Mouse (Mus musculus): ENCODE results near the gene Mov10l1. TPM values are rescaled to one million over a fixed set of nuclear protein-coding genes. Genes with fewer than 3 reads are reported as not detected.

Gene Mov10l1
- total RNA-seq, 1 experiment: 34.4 TPM

GRCm38 (mm10) chr15:88972300-88972699 lies 10.4 kb upstream of the Mov10l1 start:
- no peak for TF ChIP-seq ZNF384 (IDR thresholded peaks at IDR 0.05; ENCODE audit: low read depth, low read length)
- in situ Hi-C loops (cut with MboI; ENCODE audit: low sequenced_read_pairs in 2 of 2, unreplicated experiment in 2 of 2): no loop called here
- Histone ChIP-seq H3K4me3 (ENCODE audit: insufficient read depth in 1 of 2, low read depth in 1 of 2, low read length in 2 of 2, poor library complexity in 1 of 2, severe bottlenecking in 1 of 2) (no peak overlapping the region), H3K4me1 (ENCODE audit: control insufficient read depth in 2 of 2, insufficient read depth in 2 of 2, low read length in 2 of 2, poor library complexity in 1 of 2) (no peaks in the 10 kb centered on the region), H3K9ac (ENCODE audit: insufficient read depth, low read depth, low read length, poor library complexity, severe bottlenecking) (no peak overlapping the region), H3K27ac (ENCODE audit: insufficient read depth, low read depth, low read length, poor library complexity, severe bottlenecking) (no peak overlapping the region), H3K9me3 (ENCODE audit: control insufficient read depth, insufficient read depth, low read depth, low read length) (no peaks in the 10 kb centered on the region), H3K36me3 (ENCODE audit: control insufficient read depth, insufficient read depth, low read length, poor library complexity, severe bottlenecking) (no peaks in the 10 kb centered on the region)
- no peak for DNase-seq (ENCODE audit: low read depth, low spot score)

- TF ChIP-seq ZNF384 (IDR thresholded peaks at IDR 0.05; ENCODE audit: low read depth, low read length) (no peak), CHD2 (IDR thresholded peaks at IDR 0.05; ENCODE audit: low read depth, low read length) (no peak), HCFC1 (IDR thresholded peaks at IDR 0.05; ENCODE audit: borderline replicate concordance, insufficient read depth, low read length) (no peak), MAFK (IDR thresholded peaks at IDR 0.05; ENCODE audit: insufficient read depth, low read depth, low read length) (no peak), ZC3H11A (IDR thresholded peaks at IDR 0.05; ENCODE audit: borderline replicate concordance, low read depth, low read length) (no peak)
- no peak within 1 kb of the TSS for H3K9ac ChIP-seq (ENCODE audit: insufficient read depth, low read depth, low read length, poor library complexity, severe bottlenecking)
- no peak within 1 kb of the TSS for H3K27ac ChIP-seq (ENCODE audit: insufficient read depth, low read depth, low read length, poor library complexity, severe bottlenecking)
- no peaks in the 10 kb centered on the region for H3K9me3 ChIP-seq (ENCODE audit: control insufficient read depth, insufficient read depth, low read depth, low read length)
- no peaks in the 10 kb centered on the region for H3K36me3 ChIP-seq (ENCODE audit: control insufficient read depth, insufficient read depth, low read length, poor library complexity, severe bottlenecking)
- in situ Hi-C loops (cut with MboI; ENCODE audit: low sequenced_read_pairs in 2 of 2, unreplicated experiment in 2 of 2): no loop called here
- no peak for DNase-seq (ENCODE audit: low read depth, low spot score)
- H3K4me1 ChIP-seq (ENCODE audit: control insufficient read depth in 2 of 2, insufficient read depth in 2 of 2, low read length in 2 of 2, poor library complexity in 1 of 2): no peaks in the 10 kb centered on the region
- H3K4me3 ChIP-seq (ENCODE audit: insufficient read depth in 1 of 2, low read depth in 1 of 2, low read length in 2 of 2, poor library complexity in 1 of 2, severe bottlenecking in 1 of 2): no peak within 1 kb of the TSS
Measured at GRCm38 (mm10) chr15:88978281-88979137, 4.2 kb upstream of the Mov10l1 start, which contains the start of gene Mlc1. Mlc1 (minus strand) TSS chr15:88979007.

GRCm38 (mm10) chr15:88979138-88979446 lies 3.6 kb upstream of the Mov10l1 start:
- DNase-seq (ENCODE audit: low read depth, low spot score): no peak
- Histone ChIP-seq H3K4me3 (ENCODE audit: insufficient read depth in 1 of 2, low read depth in 1 of 2, low read length in 2 of 2, poor library complexity in 1 of 2, severe bottlenecking in 1 of 2) (no peak overlapping the region), H3K27ac (ENCODE audit: insufficient read depth, low read depth, low read length, poor library complexity, severe bottlenecking) (no peak overlapping the region), H3K36me3 (ENCODE audit: control insufficient read depth, insufficient read depth, low read length, poor library complexity, severe bottlenecking) (no peaks in the 10 kb centered on the region), H3K9ac (ENCODE audit: insufficient read depth, low read depth, low read length, poor library complexity, severe bottlenecking) (no peak overlapping the region), H3K4me1 (ENCODE audit: control insufficient read depth in 2 of 2, insufficient read depth in 2 of 2, low read length in 2 of 2, poor library complexity in 1 of 2) (no peaks in the 10 kb centered on the region), H3K9me3 (ENCODE audit: control insufficient read depth, insufficient read depth, low read depth, low read length) (no peaks in the 10 kb centered on the region)
- in situ Hi-C loops (cut with MboI; ENCODE audit: low sequenced_read_pairs in 2 of 2, unreplicated experiment in 2 of 2): no loop called here
- TF ChIP-seq HCFC1 (IDR thresholded peaks at IDR 0.05; ENCODE audit: borderline replicate concordance, insufficient read depth, low read length): no peak
- TF ChIP-seq ZNF384 (IDR thresholded peaks at IDR 0.05; ENCODE audit: low read depth, low read length): no peak
- no peak for TF ChIP-seq ZC3H11A (IDR thresholded peaks at IDR 0.05; ENCODE audit: borderline replicate concordance, low read depth, low read length)
- TF ChIP-seq MAFK (IDR thresholded peaks at IDR 0.05; ENCODE audit: insufficient read depth, low read depth, low read length): no peak
- TF ChIP-seq CHD2 (IDR thresholded peaks at IDR 0.05; ENCODE audit: low read depth, low read length): no peak

- no peaks in the 10 kb centered on the region for H3K9me3 ChIP-seq (ENCODE audit: control insufficient read depth, insufficient read depth, low read depth, low read length)
- no peak for DNase-seq (ENCODE audit: low read depth, low spot score)
- H3K4me1 ChIP-seq (ENCODE audit: control insufficient read depth in 2 of 2, insufficient read depth in 2 of 2, low read length in 2 of 2, poor library complexity in 1 of 2): no peaks in the 10 kb centered on the region
- H3K36me3 ChIP-seq (ENCODE audit: control insufficient read depth, insufficient read depth, low read length, poor library complexity, severe bottlenecking): no peaks in the 10 kb centered on the region
- no peak overlapping the region for H3K9ac ChIP-seq (ENCODE audit: insufficient read depth, low read depth, low read length, poor library complexity, severe bottlenecking)
- no peak overlapping the region for H3K4me3 ChIP-seq (ENCODE audit: insufficient read depth in 1 of 2, low read depth in 1 of 2, low read length in 2 of 2, poor library complexity in 1 of 2, severe bottlenecking in 1 of 2)
- H3K27ac ChIP-seq (ENCODE audit: insufficient read depth, low read depth, low read length, poor library complexity, severe bottlenecking): no peak overlapping the region
- TF ChIP-seq CHD2 (IDR thresholded peaks at IDR 0.05; ENCODE audit: low read depth, low read length) (no peak), ZNF384 (IDR thresholded peaks at IDR 0.05; ENCODE audit: low read depth, low read length) (no peak), MAFK (IDR thresholded peaks at IDR 0.05; ENCODE audit: insufficient read depth, low read depth, low read length) (no peak), HCFC1 (IDR thresholded peaks at IDR 0.05; ENCODE audit: borderline replicate concordance, insufficient read depth, low read length) (no peak), ZC3H11A (IDR thresholded peaks at IDR 0.05; ENCODE audit: borderline replicate concordance, low read depth, low read length) (no peak)
- in situ Hi-C loops (cut with MboI; ENCODE audit: low sequenced_read_pairs in 2 of 2, unreplicated experiment in 2 of 2): no loop called here
Measured at GRCm38 (mm10) chr15:88989236-88989635, 6.5 kb downstream of the Mov10l1 start.

- Histone ChIP-seq H3K36me3 (ENCODE audit: control insufficient read depth, insufficient read depth, low read length, poor library complexity, severe bottlenecking) (no peaks in the 10 kb centered on the region), H3K9ac (ENCODE audit: insufficient read depth, low read depth, low read length, poor library complexity, severe bottlenecking) (no peak overlapping the region), H3K4me3 (ENCODE audit: insufficient read depth in 1 of 2, low read depth in 1 of 2, low read length in 2 of 2, poor library complexity in 1 of 2, severe bottlenecking in 1 of 2) (no peak overlapping the region), H3K4me1 (ENCODE audit: control insufficient read depth in 2 of 2, insufficient read depth in 2 of 2, low read length in 2 of 2, poor library complexity in 1 of 2) (no peaks in the 10 kb centered on the region), H3K9me3 (ENCODE audit: control insufficient read depth, insufficient read depth, low read depth, low read length) (no peaks in the 10 kb centered on the region), H3K27ac (ENCODE audit: insufficient read depth, low read depth, low read length, poor library complexity, severe bottlenecking) (no peak overlapping the region)
- in situ Hi-C loops (cut with MboI; ENCODE audit: low sequenced_read_pairs in 2 of 2, unreplicated experiment in 2 of 2): no loop called here
- DNase-seq (ENCODE audit: low read depth, low spot score): no peak
- TF ChIP-seq CHD2 (IDR thresholded peaks at IDR 0.05; ENCODE audit: low read depth, low read length) (no peak), ZNF384 (IDR thresholded peaks at IDR 0.05; ENCODE audit: low read depth, low read length) (no peak), HCFC1 (IDR thresholded peaks at IDR 0.05; ENCODE audit: borderline replicate concordance, insufficient read depth, low read length) (no peak), MAFK (IDR thresholded peaks at IDR 0.05; ENCODE audit: insufficient read depth, low read depth, low read length) (no peak), ZC3H11A (IDR thresholded peaks at IDR 0.05; ENCODE audit: borderline replicate concordance, low read depth, low read length) (no peak)
Measured at GRCm38 (mm10) chr15:88998636-88999035, 15.9 kb downstream of the Mov10l1 start.
